Mouse (Mus musculus) neural tube, embryonic 11.5 days (tissue): Measurements from ENCODE around the gene Mesd. TPM values are rescaled to one million over a fixed set of nuclear protein-coding genes. Genes with fewer than 3 reads are reported as not detected.
"Not testable (repeated sequence)": the region's sequence is repeated elsewhere in the genome, so short reads cannot be mapped to it uniquely, and the experiment has no call there.

ENCODE experiments used
- ATAC-seq: fragments of 200-750 bp; cut with Nextera tagmentation; 2 replicates; pipeline ENCODE4 v1.8.0; 2017; ENCODE audit warnings: moderate number of reproducible peaks, mild to moderate bottlenecking, moderate TSS enrichment, moderate library complexity; ENCODE audit not compliant: insufficient read depth, low FRiP score, low TSS enrichment
- DNase-seq: peaks from one replicate; pipeline ENCODE4 v3.0.0-alpha.2; 2015; ENCODE audit warnings: low spot score
- H3K27ac ChIP-seq: fragments of 300-500 bp; sonication (generic); 2 replicates; pipeline ENCODE4 v1.5.1; 2014; ENCODE audit warnings: low read depth, mild to moderate bottlenecking, low read length
- H3K27me3 ChIP-seq: fragments of 300-500 bp; sonication (generic); 2 replicates; pipeline ENCODE4 v1.6.1; 2014; ENCODE audit warnings: mild to moderate bottlenecking, low read length, mixed read lengths; ENCODE audit not compliant: control insufficient read depth, insufficient read depth
- H3K36me3 ChIP-seq: fragments of 300-500 bp; sonication (generic); 2 replicates; pipeline ENCODE4 v1.6.1; 2014; ENCODE audit warnings: mild to moderate bottlenecking, low read length, moderate library complexity, mixed read lengths; ENCODE audit not compliant: control insufficient read depth, insufficient read depth
- H3K4me1 ChIP-seq: fragments of 300-500 bp; sonication (generic); 2 replicates; pipeline ENCODE4 v1.6.1; 2014; ENCODE audit warnings: low read length, mixed read lengths; ENCODE audit not compliant: control insufficient read depth, insufficient read depth
- H3K4me2 ChIP-seq: fragments of 300-500 bp; sonication (generic); 2 replicates; pipeline ENCODE4 v1.6.1; 2014; ENCODE audit warnings: low read depth, mild to moderate bottlenecking, moderate library complexity
- H3K4me3 ChIP-seq: fragments of 300-500 bp; sonication (generic); 2 replicates; pipeline ENCODE4 v1.5.1; 2014; ENCODE audit warnings: low read depth, low read length
- H3K9ac ChIP-seq: fragments of 300-500 bp; sonication (generic); 2 replicates; pipeline ENCODE4 v1.6.1; 2014; ENCODE audit warnings: mild to moderate bottlenecking, low read length
- H3K9me3 ChIP-seq: fragments of 300-500 bp; sonication (generic); 2 replicates; pipeline ENCODE4 v1.6.1; 2016; ENCODE audit warnings: low read length; ENCODE audit not compliant: control insufficient read depth
- WGBS: fragments of 180-500 bp; shearing (Covaris S2); extraction: QIAGEN DNeasy Blood & Tissue Kit; methylation state at CpG from one replicate; pipeline ENCODE4 v1.1.7; 2014; 5-methylcytosine and 5-hydroxymethylcytosine counted together
- polyA plus RNA-seq: library from polyadenylated mRNA; unstranded; fragments of >200 nt; fragmentation: Nextera tagmentation; extraction: Ambion mirVana; gene quantifications from 2 replicates; pipeline ENCODE4 v1.2.1, GENCODE M21; 2014

Mesd gene
- polyA plus RNA-seq, 1 experiment from 2014 or later, result 70.1 TPM

GRCm38 (mm10) chr7:83886366-83887129, 2.3 kb downstream of the Mesd start:
- ATAC-seq, result no peak
- Histone ChIP-seq H3K27me3 (no peaks in the 10 kb centered on the region), H3K4me1 (peaks cover 16% of the 10 kb centered on the region), H3K9me3 (no peaks in the 10 kb centered on the region), H3K4me3 (no peak overlapping the region), H3K4me2 (no peak overlapping the region), H3K36me3 (peaks cover 3% of the 10 kb centered on the region), H3K9ac (no peak overlapping the region), H3K27ac (no peak overlapping the region)
- 94% methylated on average over 6 of the region's 6 CpGs for WGBS
- no peak for DNase-seq

GRCm38 (mm10) chr7:83889383-83889782, 5.1 kb downstream of the Mesd start:
- DNase-seq (no peak), ATAC-seq (no peak)
- H3K27ac ChIP-seq, result no peak overlapping the region
- peaks cover 16% of the 10 kb centered on the region for H3K4me1 ChIP-seq
- H3K4me2 ChIP-seq, result no peak overlapping the region
- 76% methylated on average over 3 of the region's 3 CpGs for WGBS
- no peak overlapping the region for H3K9ac ChIP-seq
- H3K27me3 ChIP-seq, result no peaks in the 10 kb centered on the region
- H3K36me3 ChIP-seq, result no peaks in the 10 kb centered on the region
- H3K9me3 ChIP-seq, result no peaks in the 10 kb centered on the region
- H3K4me3 ChIP-seq, result no peak overlapping the region

- H3K4me2 ChIP-seq, H3K27me3 ChIP-seq, H3K4me3 ChIP-seq, DNase-seq, H3K9me3 ChIP-seq, H3K9ac ChIP-seq, H3K27ac ChIP-seq, H3K36me3 ChIP-seq, ATAC-seq: not testable (repeated sequence)
- H3K4me1 ChIP-seq, result peaks cover 13% of the 10 kb centered on the region
- 89% methylated on average over 5 of the region's 5 CpGs for WGBS
These were observed 5.7 kb downstream of the Mesd start for GRCm38 (mm10) chr7:83889946-83890345.

GRCm38 (mm10) chr7:83891433-83892332, 7.4 kb downstream of the Mesd start:
- Histone ChIP-seq H3K27me3 (no peaks in the 10 kb centered on the region), H3K4me2 (peak overlapping the region; percentile 64), H3K27ac (peak overlapping the region; percentile 81), H3K4me3 (peak overlapping the region; percentile 66), H3K4me1 (peaks cover 12% of the 10 kb centered on the region; the same call in 1 of the 2 replicates), H3K36me3 (no peaks in the 10 kb centered on the region), H3K9me3 (no peaks in the 10 kb centered on the region), H3K9ac (peak overlapping the region; percentile 83)
- ATAC-seq, result peak; percentile 95
- 3% methylated on average over 44 of the region's 44 CpGs for WGBS
- peak; percentile 98 for DNase-seq

GRCm38 (mm10) chr7:83892333-83892669, 8.0 kb downstream of the Mesd start:
- DNase-seq (no peak), ATAC-seq (peak; percentile 3; the same call in 1 of the 2 replicates)
- under 1% methylated on average over 20 of the region's 21 CpGs for WGBS
- no peaks in the 10 kb centered on the region for H3K27me3 ChIP-seq
- H3K9ac ChIP-seq, result peak overlapping the region; percentile 83
- peak overlapping the region; percentile 66 for H3K4me3 ChIP-seq
- no peaks in the 10 kb centered on the region for H3K9me3 ChIP-seq
- H3K27ac ChIP-seq, result peak overlapping the region; percentile 81
- H3K4me2 ChIP-seq, result peak overlapping the region; percentile 64
- H3K4me1 ChIP-seq, result peaks cover 12% of the 10 kb centered on the region; the same call in 1 of the 2 replicates
- H3K36me3 ChIP-seq, result no peaks in the 10 kb centered on the region; the same call in 1 of the 2 replicates

- no peak overlapping the region for H3K4me2 ChIP-seq
- H3K9ac ChIP-seq, result no peak overlapping the region
- ATAC-seq (no peak), DNase-seq (no peak)
- H3K36me3 ChIP-seq, result peaks cover 6% of the 10 kb centered on the region; the same call in 1 of the 2 replicates
- no peaks in the 10 kb centered on the region for H3K27me3 ChIP-seq
- H3K27ac ChIP-seq, result no peak overlapping the region
- H3K9me3 ChIP-seq, result no peaks in the 10 kb centered on the region
- 94% methylated on average over 1 of the region's 1 CpGs for WGBS
- H3K4me1 ChIP-seq, result peaks cover 12% of the 10 kb centered on the region; the same call in 1 of the 2 replicates
- H3K4me3 ChIP-seq, result no peak overlapping the region
These were observed 10.1 kb downstream of the Mesd start for GRCm38 (mm10) chr7:83894348-83894747.

GRCm38 (mm10) chr7:83896077-83896740, 11.9 kb downstream of the Mesd start:
- H3K27me3 ChIP-seq, result no peaks in the 10 kb centered on the region
- H3K4me1 ChIP-seq, result peaks cover 12% of the 10 kb centered on the region; the same call in 1 of the 2 replicates
- no peak overlapping the region for H3K27ac ChIP-seq
- 96% methylated on average over 5 of the region's 5 CpGs for WGBS
- H3K4me2 ChIP-seq, result no peak overlapping the region
- no peaks in the 10 kb centered on the region for H3K9me3 ChIP-seq
- H3K36me3 ChIP-seq, result peaks cover 6% of the 10 kb centered on the region; the same call in 1 of the 2 replicates
- no peak overlapping the region for H3K9ac ChIP-seq
- ATAC-seq (no peak), DNase-seq (no peak)
- H3K4me3 ChIP-seq, result no peak overlapping the region

- H3K27ac ChIP-seq, result no peak overlapping the region
- no peak overlapping the region for H3K9ac ChIP-seq
- DNase-seq (no peak), ATAC-seq (no peak)
- H3K9me3 ChIP-seq, result no peaks in the 10 kb centered on the region
- H3K4me1 ChIP-seq, result peaks cover 7% of the 10 kb centered on the region; the same call in 1 of the 2 replicates
- no peak overlapping the region for H3K4me2 ChIP-seq
- WGBS, result 93% methylated on average over 11 of the region's 11 CpGs
- no peak overlapping the region for H3K4me3 ChIP-seq
- H3K27me3 ChIP-seq, result no peaks in the 10 kb centered on the region
- H3K36me3 ChIP-seq, result peaks cover 6% of the 10 kb centered on the region; the same call in 1 of the 2 replicates
These were observed 14.0 kb downstream of the Mesd start for GRCm38 (mm10) chr7:83898267-83898666.
